Comparison of ENCODE assay signal across 21 mouse cellular contexts in genomic region chr10:10751033-10751432, GRCm38 (mm10).
DNase-seq lines count a peak whose midpoint lies in the region; ATAC-seq lines count a peak whose summit lies in the region.
"Had no signal": no experiment of that assay in that cellular context is flagged by ENCODE, and none has a peak within 500 bp of the region (broad histone marks: within the 10 kb centered on the region; RNA-seq: fewer than 3 reads in every experiment).

No protein-coding gene starts in this region.

- no peak overlapping the region for H3K4me2 ChIP-seq in intestine, embryonic 15.5 days (replicated peaks)
- H3K4me2 ChIP-seq: hindbrain, embryonic 12.5 days had no signal

- no peak overlapping the region for H3K4me3 ChIP-seq in intestine, embryonic 15.5 days (replicated peaks)
- H3K4me3 ChIP-seq: embryonic facial prominence, embryonic 10.5 days; forebrain, embryonic 10.5 days; gastrocnemius, adult 2 months; heart, embryonic 10.5 days; hindbrain, embryonic 12.5 days had no signal

- no peak for DNase-seq in frontal cortex, postnatal 14 days (ENCODE audit: low spot score in 2 of 2)
- DNase-seq in right cerebral cortex, postnatal 25 days = peak; percentile 8
- DNase-seq in right cerebral cortex, postnatal 14 days = no peak
- DNase-seq in layer of hippocampus, adult 8-10 months (ENCODE audit: low spot score in 2 of 2) = peak; percentile 16 to 26
- DNase-seq in telencephalon, adult 2 months (ENCODE audit: low read depth, low spot score) = peak; percentile 21
- no peak for DNase-seq in gastrocnemius, postnatal 14 days
- DNase-seq: cerebellum, adult 11-12 months; cerebellum, adult 9-11 months; cerebellum, postnatal 36 days; gastrocnemius, adult 2 months; gastrocnemius, postnatal 36 days; heart, adult 11 months; heart, postnatal 10 days; heart, postnatal 4 days had no signal

- H3K9me3 ChIP-seq in intestine, embryonic 15.5 days = no peaks in the 10 kb centered on the region
- H3K9me3 ChIP-seq: embryonic facial prominence, embryonic 10.5 days; forebrain, embryonic 10.5 days; heart, embryonic 10.5 days; hindbrain, embryonic 12.5 days had no signal

- H3K27me3 ChIP-seq in intestine, embryonic 15.5 days (replicated peaks) = no peaks in the 10 kb centered on the region
- H3K27me3 ChIP-seq: hindbrain, embryonic 12.5 days had no signal

- no peak overlapping the region for H3K9ac ChIP-seq in intestine, embryonic 15.5 days
- H3K9ac ChIP-seq: hindbrain, embryonic 12.5 days had no signal

- no peaks in the 10 kb centered on the region for H3K4me1 ChIP-seq in intestine, embryonic 15.5 days (replicated peaks)
- H3K4me1 ChIP-seq: embryonic facial prominence, embryonic 10.5 days; forebrain, embryonic 10.5 days; heart, embryonic 10.5 days; hindbrain, embryonic 12.5 days had no signal

- H3K36me3 ChIP-seq in intestine, embryonic 15.5 days = no peaks in the 10 kb centered on the region
- H3K36me3 ChIP-seq: embryonic facial prominence, embryonic 10.5 days; forebrain, embryonic 10.5 days; heart, embryonic 10.5 days; hindbrain, embryonic 12.5 days had no signal

- H3K27ac ChIP-seq in intestine, embryonic 15.5 days = no peak overlapping the region
- H3K27ac ChIP-seq: embryonic facial prominence, embryonic 10.5 days; forebrain, embryonic 10.5 days; gastrocnemius, adult 2 months; heart, embryonic 10.5 days; hindbrain, embryonic 12.5 days had no signal

- ATAC-seq in frontal cortex, adult (ENCODE audit: low TSS enrichment) = peak; percentile 76
- ATAC-seq in intestine, embryonic 15.5 days = no peak
- ATAC-seq: hindbrain, embryonic 16.5 days had no signal

- intact Hi-C loops in gastrocnemius, postnatal 14 days (cut with DNase I; ENCODE audit: low total_unique reads) = no loop called here

- 88% methylated on average over 1 of the region's 1 CpGs for WGBS in intestine, embryonic 15.5 days

Comparison
In these comparisons a context has a peak if more than half of its experiments do, and no peak if none do; other contexts are left out.
1. DNase-seq: peak in right cerebral cortex, postnatal 25 days (single experiment), layer of hippocampus, adult 8-10 months (2 of 2) and telencephalon, adult 2 months (single experiment); none in frontal cortex, postnatal 14 days (0 of 2), right cerebral cortex, postnatal 14 days (single experiment) and gastrocnemius, postnatal 14 days (single experiment).